Mouse (Mus musculus) left cerebral cortex, postnatal 25 days (tissue): ENCODE measurements around the gene Gbgt1. TPM values are rescaled to one million over a fixed set of nuclear protein-coding genes. Genes with fewer than 3 reads are reported as not detected.
"Not testable (repeated sequence)": the region's sequence is repeated elsewhere in the genome, so short reads cannot be mapped to it uniquely, and the experiment has no call there.

Experiments
- DNase-seq, 2 experiments: peaks; one replicate each; pipeline ENCODE4 v3.0.0; 2022; ENCODE audit warnings: low spot score in 2 of 2, mixed read lengths in 1 of 2
- intact Hi-C: fragments of 180-260 bp; cut with DNase I; formaldehyde crosslinking; loops from one replicate; pipeline ENCODE4 v1.15.1; 2025
- total RNA-seq, 2 experiments: library from RNA; stranded (reverse); gene quantifications; 2 replicates each; pipeline ENCODE4 v1.2.3; 2021

Gbgt1 gene
- total RNA-seq, 2 experiments from 2014 or later = 2.5 to 2.7 TPM

DNA sequence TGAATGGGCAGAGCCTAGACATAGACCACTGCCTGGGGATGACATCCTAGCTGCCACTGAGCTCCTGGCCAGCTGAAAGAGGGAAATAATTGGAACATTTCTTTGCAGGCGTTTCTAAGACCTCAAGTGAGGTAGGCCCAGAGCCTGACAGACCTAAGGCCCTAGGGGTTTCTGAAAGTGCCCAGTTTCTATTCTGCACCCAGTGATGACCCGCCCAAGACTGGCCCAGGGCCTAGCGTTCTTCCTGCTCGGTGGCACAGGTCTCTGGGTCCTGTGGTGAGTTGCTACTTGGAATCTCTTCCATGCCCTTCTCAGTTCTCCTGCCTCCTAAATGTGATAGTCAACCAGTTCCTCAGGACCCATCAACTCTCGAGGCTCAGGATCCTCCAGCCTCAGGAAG, 870 bp downstream of the Gbgt1 start:
- intact Hi-C loops = no loop called here
- no peak for DNase-seq

DNA sequence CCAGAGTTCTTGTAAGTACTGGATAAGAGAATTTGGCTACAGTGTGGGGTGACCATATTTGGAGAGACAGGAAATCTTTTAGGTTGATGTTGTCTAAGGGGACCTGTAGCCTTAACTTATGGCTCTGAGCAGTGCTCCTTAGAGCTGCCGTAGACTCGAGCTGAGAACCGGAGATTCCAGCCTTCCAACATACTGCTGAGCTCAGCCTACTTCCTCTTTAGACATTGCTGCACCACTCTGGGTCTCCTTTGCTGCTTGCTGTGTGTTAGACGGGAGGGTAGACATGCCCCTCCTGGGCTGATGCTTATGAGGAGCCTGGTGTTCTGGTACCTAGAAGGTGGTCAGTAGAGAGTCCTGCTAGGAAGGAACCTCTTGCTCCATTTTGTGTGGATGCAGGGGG, 1.7 kb downstream of the Gbgt1 start:
- no peak for DNase-seq
- intact Hi-C loops = no loop called here

DNA sequence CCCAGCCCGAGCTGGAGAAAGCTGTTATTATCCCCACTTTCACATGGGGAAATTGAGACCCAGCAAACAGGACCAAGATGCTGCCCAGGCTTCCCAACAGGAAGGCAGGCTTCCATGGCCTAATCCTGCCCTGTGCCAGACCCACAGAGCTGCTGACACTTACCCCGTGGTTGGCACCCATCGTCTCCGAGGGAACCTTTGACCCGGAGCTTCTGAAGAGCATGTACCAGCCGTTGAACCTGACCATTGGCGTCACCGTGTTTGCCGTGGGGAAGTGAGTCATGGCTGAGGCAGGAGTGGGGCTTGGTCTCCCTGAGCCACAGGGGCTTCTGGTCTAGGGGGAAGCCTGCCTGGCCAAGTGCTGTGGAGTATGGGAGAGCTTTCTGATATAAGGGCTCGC, 6.3 kb downstream of the Gbgt1 start:
- intact Hi-C loops = no loop called here
- no peak for DNase-seq

DNA sequence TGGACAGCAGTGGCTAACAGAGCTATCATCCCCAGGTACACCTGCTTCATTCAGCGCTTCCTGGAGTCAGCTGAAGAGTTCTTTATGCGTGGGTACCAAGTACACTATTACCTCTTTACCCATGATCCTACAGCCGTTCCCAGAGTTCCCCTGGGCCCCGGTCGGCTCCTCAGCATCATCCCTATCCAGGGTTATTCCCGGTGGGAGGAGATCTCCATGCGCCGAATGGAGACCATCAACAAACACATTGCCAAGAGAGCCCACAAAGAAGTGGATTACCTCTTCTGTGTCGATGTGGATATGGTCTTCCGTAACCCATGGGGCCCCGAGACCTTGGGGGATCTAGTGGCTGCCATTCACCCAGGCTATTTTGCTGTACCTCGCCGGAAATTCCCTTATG, 8.0 kb downstream of the Gbgt1 start:
- no peak for DNase-seq
- intact Hi-C loops = no loop called here

DNA sequence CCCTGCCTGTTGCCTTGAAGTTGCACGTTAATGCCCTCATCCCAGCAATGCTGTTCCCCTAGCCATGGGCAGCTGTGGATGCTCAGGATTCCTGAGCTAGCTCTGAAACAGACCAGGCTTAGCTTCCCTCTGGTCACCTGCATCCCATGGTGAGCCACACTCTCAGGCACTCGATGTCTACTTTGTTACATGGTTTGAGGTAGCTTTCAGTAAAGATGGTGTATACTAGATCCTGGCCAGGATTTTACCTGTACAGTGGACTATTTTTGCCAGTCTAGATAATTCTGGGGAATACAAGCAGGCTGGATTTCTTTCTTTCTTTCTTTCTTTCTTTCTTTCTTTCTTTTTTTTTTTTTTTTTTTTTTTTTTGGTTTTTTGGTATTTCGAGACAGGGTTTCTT, 9.1 kb downstream of the Gbgt1 start, which contains the start of gene Gm10134:
TSS of gene Gm10134 (plus strand) at position 301 of the 400 bp plus-strand sequence.
- no peak for DNase-seq
- intact Hi-C loops = no loop called here

DNA sequence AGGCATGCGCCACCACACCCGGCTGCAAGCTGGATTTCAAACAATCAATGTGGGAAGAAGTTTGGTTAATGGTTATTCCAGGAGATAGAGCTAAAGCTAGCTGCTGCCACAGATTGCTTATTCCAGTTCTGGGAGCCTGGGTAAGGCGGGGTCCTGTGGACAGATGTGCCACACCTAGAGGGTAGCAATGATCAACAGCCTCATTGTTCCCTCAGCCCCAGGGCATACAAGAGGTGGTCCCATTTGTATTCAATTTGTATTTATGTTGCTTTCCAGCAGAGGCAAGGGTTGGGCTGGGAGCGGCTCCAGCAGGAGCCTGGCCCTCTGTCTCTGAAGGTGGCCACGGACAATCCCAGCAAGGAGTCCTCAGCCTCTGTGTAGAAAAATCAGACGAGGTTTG, 9.6 kb downstream of the Gbgt1 start:
- intact Hi-C loops = no loop called here
- no peak for DNase-seq

DNA sequence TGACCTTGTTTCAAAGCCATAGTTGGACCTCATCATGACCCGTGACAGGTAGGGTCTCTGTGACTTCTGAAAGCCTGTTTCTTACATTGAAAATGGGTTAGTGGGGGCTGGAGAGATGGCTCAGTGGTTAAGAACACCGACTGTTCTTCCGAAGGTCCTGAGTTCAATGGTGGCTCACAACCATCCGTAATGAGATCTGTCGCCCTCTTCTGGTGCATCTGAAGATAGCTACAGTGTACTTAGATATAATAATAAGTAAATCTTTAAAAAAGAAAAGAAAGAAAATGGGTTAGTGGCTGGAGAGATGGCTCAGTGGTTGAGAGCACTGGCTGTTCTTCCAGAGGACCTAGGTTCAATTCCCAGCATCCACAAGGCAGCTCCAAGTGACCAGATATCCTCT, 14.9 kb downstream of the Gbgt1 start:
- intact Hi-C loops, DNase-seq: not testable (repeated sequence)

DNA sequence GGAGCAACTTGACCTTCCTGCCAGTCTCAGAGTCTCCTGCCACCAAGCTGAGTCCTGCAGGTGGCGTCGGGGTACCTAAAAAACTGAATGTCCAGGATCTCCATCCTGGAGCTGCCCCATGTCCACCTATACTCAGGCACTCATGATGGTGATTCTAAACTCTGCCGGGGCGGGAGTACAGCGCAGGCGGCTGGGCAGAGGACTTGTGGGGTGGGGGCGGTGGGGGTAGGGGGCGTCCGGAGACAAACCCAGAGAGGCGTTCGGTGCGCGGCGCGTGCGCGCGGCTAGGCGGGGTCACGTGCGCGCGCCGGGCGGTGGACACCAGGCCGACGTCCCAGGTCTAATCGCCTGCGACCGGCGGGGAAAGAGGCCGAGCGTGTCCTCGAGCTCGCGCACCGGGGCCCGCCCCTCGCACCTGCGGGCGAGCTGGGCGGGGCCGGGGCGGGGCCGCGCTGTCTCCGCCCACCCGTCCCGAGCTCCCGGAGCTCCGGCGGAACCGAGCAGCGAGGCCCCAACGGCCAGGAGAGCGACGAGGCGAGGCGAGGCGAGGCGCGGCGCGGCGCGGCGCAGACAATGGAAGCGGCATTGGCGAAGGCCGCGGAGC, 16.2 kb downstream of the Gbgt1 start, which contains the start of gene Ralgds:
TSS of gene Ralgds (plus strand) at position 328 of the 604 bp plus-strand sequence.
- peak in 1 of 2 experiments; percentile 54 for DNase-seq

DNA sequence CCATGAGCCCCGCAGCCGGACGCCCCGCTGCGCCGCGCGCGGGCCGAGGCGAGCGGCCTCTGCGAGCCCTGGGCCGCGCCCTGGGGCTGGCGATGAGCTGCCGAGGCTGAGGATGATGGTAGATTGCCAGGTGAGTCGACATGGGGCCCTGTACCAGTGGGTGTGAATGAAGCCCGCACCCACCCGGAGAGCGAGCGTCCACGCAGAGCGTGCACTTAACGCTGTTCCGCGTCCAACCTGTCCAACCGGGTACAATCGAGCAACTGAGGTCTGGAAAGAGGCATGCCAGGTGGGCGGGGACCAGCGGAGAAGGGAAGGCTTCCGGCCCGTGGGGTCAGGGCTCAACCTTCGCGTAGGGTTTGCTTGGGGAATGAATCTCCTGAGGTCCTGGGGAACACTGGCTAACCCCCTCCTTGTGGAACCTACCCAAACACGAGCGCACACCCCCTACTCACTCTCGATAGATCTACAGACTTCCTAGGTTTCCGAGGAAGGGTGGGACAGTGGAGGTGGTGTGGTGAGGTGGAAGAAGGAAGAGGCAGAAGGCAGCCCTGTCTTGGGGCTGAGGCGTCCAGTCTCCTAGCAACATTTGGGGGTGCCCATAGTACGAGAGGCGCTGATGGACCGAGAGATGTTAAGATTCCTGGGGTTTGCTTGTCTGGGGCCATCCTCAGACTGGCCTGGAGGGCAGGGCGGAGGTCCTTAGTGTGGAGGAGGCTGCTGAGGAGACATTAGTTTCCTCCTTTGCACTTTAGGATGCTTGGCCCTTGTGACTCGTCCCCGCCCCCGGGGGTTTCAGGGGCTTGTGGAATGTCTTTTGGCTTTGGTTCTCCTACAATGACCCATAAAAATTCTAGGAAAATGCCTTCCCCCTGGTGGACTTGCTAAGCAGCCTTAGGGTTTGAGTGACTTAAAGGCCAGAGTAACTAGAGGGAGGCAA, 17.0 kb downstream of the Gbgt1 start:
- peak in 1 of 2 experiments; percentile 45 for DNase-seq
- intact Hi-C loops = loop anchor here (1.0 to 2.0 kb wide), 2 partner anchors 34 to 69 kb away; partner anchors contain the start of gene Gtf3c5

More for the DNA sequence above, 16.2 kb downstream of the Gbgt1 start, which contains the start of gene Ralgds:
- intact Hi-C loops = no loop called here

DNA sequence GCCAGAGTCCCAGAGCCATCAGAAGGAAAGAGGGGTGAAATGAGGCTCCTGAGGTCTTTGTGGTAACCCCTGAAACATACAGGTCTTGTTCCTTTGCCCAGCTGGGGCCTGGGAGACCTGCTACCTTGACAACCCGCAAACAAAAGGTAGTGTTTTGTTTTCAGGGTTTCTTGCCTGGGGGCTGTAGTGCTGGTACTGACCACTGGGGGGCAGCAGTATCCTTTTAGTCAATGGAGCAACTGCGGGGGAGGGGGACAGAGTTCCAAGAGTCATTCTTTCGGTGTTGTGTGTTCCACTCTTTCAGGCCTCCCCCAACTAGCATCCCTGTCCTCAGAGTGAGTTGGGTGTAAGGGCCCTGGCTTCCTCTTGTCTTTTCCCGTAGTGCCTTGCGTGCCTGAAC, 17.8 kb downstream of the Gbgt1 start:
- DNase-seq = peak; percentile 82 to 86
- intact Hi-C loops = loop anchor here (1.0 to 2.0 kb wide), 2 partner anchors 33 to 68 kb away; partner anchors contain the start of gene Gtf3c5

DNA sequence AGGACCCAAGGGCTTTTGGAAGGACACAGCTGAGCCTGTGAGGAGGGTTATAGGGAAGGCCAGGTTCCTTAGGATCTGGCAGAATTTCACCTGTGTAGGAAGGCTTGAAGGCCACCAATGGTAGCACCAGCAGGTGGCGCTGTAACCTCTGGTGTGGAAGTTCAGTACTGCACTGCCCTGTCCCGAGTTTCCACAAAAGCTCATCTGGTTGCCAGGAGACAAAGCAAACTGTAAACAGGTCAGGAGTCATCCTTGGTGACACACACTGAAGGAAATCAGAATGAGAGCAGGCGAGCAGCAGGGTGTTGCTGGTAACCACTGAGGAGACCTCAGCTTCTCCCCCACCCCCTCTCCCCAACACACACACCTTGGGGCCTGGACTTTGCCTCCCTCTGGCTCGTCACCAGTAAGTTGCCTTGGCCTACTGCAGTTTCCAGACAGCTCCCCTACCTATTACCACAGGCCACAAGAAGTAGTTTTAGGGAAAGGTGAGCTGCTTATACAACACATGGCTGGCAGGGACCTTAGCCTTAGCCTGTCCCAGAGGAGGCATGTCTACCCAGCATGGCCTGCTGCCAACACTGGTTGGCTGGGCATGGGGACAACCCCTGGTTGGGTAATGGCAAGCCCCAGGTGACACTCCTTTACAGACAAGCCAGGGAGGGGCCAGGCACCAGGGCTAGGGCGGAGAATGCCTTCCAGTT, 20.7 kb downstream of the Gbgt1 start:
- peak; percentile 59 to 72 for DNase-seq
- intact Hi-C loops = no loop called here

DNA sequence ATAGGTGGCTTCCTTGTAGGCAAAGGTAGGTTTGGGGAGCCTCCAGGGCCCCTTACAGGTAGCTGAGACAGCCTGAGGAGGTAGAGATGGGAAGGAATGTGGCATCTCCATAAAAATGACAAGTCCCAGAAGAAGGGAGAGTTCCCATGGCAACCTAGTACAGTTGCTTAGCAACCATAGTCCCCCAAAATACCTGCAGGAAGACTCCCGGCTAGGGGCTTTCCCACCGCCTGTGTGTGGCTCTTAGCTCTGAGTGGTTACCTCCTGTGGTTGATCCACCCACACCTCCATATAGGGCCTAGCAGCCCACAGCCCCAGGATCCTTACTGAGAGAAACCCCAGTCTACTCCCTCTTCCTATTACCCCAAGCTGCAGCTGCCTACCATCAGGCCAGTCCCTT, 21.5 kb downstream of the Gbgt1 start:
- DNase-seq = peak; percentile 78 to 94
- intact Hi-C loops = no loop called here

DNA sequence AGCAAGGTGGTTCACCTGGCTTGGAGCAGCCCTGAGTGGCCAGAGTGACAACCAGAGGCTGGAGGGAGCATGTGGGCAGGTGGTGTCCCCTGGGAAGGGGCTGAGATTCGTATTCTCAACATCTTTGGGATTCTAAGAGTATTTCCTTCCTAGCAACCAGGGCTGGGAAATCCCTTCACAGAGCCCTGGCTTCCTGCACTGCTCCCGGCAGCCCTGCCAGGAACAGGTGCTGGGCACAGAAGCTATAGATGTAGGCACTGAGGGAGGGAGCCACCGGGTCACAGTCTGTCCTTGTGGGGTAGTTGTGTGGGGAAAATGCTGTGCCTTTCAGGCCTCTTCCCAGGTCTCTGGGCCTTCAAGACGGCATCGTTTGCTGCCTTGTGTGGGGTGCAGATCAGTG, 23.9 kb downstream of the Gbgt1 start:
- intact Hi-C loops = no loop called here
- DNase-seq = no peak

DNA sequence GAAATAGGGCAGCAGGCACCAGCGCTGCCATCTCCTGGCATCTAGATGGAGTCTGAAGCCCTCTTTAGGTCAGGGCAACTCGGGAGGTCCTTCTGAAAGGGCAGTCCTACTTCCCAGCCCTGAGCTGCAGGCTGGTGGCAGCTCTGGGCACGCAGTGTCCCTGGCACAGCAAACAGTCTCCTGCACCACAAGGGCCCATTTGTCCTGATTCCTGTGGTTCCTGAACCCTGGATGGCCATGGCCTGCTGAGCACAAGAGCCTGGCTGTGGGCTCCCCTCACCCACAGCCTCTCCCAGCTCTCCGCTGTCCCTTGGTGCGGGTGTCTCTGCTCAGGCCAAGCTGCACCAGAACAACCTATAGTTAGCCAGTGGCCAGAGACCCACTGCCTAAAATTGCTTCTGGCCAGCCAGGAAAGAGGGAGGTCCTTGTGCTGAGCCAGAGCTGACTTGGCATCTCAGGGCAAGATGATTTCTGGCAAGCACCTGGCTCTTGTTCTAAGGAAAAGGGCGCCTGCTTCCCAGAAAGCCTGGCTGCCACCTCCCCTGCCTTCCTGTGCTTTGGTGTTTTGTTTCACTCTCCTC, 25.0 kb downstream of the Gbgt1 start:
- intact Hi-C loops = no loop called here
- DNase-seq = peak; percentile 66 to 80

DNA sequence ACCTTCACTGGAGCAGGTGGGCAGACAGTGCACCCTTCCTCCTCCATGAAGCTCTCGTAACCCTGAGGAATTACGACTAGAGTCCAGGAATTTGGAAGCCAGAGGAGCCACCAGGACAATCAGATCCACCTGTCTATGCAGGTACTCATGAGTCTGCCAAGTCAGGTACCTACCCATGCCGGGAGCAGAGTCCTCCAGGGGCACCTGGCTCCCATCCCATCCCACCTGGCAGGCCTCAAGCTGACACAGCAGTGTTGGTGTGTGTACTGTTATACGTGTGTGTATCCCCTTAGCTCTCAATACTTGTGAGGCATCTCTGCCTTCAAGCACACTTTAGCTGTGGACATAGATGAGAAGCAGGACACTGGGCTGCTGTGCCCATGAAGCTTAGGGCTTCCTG, 25.5 kb downstream of the Gbgt1 start:
- DNase-seq = no peak
- intact Hi-C loops = no loop called here

DNA sequence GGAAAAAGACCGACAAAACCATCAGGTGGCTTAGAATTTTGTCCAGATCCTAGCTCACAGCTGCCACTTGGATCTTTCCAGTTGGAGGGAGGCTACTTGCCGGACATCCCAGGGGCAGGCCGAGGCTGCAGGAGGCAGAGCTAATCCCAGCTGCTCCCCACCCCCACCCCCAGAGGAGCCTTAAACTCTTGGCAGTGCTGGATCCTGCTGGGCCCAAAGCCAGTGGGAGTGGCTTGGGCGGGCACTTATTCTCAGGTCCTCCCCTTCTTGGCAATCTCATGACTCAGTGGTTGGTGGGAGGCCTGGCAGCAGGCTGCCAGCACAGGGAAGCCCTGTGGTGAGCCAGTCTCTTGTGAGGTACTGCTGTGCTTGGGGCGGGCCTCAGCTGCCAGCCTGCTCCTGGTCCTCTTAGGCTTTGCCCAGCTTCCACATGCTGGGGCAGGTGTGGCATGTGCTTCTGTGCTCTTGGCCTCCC, 27.0 kb downstream of the Gbgt1 start:
- intact Hi-C loops = loop anchor here (1.0 kb wide), 1 partner anchor 10 kb away; no protein-coding TSS in a partner anchor
- DNase-seq = peak; percentile 82 to 96

DNA sequence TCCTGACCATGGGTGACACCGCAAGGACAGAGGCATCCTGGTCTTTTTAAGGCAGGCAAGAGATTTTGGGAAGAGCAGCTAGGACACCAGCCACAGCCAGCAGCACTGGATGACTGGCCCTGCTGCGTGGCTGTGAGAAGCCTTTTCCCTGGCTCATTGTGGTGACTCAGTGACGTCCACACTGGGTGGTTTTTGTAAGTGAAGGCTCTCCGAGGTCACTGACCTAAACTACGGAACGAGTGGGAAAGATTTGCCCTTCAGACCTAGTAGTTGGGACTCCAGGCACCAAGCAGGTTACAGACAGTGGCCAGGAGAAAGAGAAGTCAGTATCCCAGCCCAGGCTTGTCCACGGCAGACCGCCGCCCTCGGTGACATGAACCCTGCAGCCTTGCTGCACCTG, 27.7 kb downstream of the Gbgt1 start:
- DNase-seq = no peak
- intact Hi-C loops = no loop called here

DNA sequence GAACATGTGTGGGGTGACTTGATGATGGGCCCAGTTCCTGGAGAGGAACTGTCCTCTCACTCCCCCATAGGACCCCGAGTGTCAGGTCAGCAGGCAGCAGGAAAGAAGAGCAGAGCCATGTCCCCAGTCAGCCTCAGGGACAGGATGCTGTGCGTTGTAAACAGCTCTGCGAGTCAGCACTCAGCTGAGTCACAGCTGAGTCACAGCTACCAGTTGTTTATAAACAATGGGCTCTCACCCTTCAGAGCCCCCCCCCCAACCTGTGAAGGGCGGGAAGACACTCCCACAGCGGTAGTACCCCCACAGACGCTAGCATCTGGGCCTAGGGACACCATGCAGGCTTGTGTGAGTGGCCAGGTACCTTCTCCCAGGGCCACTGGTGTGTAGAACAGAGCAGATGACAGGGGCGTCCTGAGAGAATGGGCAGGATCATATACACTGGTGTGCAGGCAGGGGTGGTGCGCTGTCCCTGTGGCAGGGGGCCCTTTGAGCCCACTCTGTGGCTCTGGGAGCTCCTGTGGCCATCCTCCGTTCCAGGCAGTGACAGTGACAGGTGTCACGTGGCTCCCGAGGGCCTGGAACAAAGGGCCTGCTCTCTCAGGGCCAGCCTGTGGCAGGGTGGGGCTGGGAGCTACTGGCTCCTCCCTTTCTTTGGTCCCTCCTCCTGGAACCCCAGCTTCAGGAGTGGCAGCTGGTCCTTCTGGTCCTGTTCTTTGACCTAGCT, 28.7 kb downstream of the Gbgt1 start:
- intact Hi-C loops = no loop called here
- DNase-seq = peak in 1 of 2 experiments; percentile 59
